Mouse (Mus musculus) olfactory bulb, adult 2 months (tissue): ENCODE data around the gene Dkc1. TPM values are rescaled to one million over a fixed set of nuclear protein-coding genes. Genes with fewer than 3 reads are reported as not detected.

Experiments
- H3K27ac ChIP-seq: fragments of 200-500 bp; 2 replicates; pipeline ENCODE4 v1.5.1; 2012; ENCODE audit warnings: low read depth, low read length; ENCODE audit not compliant: insufficient read depth
- H3K4me1 ChIP-seq: fragments of 200-500 bp; 2 replicates; pipeline ENCODE4 v1.6.1; 2012; ENCODE audit warnings: low read length; ENCODE audit not compliant: control insufficient read depth, insufficient read depth
- H3K4me3 ChIP-seq: fragments of 200-500 bp; 2 replicates; pipeline ENCODE4 v1.5.1; 2012; ENCODE audit warnings: mild to moderate bottlenecking, low read depth, low read length, moderate library complexity; ENCODE audit not compliant: insufficient read depth
- CTCF ChIP-seq: fragments of 200-500 bp; IDR thresholded peaks from 2 replicates; pipeline ENCODE4 v1.5.1; 2012; ENCODE audit warnings: low read depth, mild to moderate bottlenecking, low read length, moderate library complexity; ENCODE audit not compliant: insufficient read depth
- POLR2A ChIP-seq: fragments of 200-500 bp; IDR thresholded peaks from 2 replicates; pipeline ENCODE4 v1.6.1; 2012; ENCODE audit warnings: mild to moderate bottlenecking, low read depth, low read length, moderate library complexity; ENCODE audit not compliant: insufficient read depth
- WGBS: fragments of 180-500 bp; shearing (Covaris S2); methylation state at CpG from one replicate; pipeline ENCODE4 v1.1.7; 2018; 5-methylcytosine and 5-hydroxymethylcytosine counted together
- polyA plus RNA-seq: library from polyadenylated mRNA; stranded (reverse); fragments of >200 nt; gene quantifications from 2 replicates; pipeline ENCODE4 v1.2.4, GENCODE M21; 2012; ENCODE audit warnings: low replicate concordance; ENCODE audit not compliant: missing spikeins, insufficient read depth, insufficient read length

Dkc1 gene
- polyA plus RNA-seq: not detected in 2 replicates

DNA sequence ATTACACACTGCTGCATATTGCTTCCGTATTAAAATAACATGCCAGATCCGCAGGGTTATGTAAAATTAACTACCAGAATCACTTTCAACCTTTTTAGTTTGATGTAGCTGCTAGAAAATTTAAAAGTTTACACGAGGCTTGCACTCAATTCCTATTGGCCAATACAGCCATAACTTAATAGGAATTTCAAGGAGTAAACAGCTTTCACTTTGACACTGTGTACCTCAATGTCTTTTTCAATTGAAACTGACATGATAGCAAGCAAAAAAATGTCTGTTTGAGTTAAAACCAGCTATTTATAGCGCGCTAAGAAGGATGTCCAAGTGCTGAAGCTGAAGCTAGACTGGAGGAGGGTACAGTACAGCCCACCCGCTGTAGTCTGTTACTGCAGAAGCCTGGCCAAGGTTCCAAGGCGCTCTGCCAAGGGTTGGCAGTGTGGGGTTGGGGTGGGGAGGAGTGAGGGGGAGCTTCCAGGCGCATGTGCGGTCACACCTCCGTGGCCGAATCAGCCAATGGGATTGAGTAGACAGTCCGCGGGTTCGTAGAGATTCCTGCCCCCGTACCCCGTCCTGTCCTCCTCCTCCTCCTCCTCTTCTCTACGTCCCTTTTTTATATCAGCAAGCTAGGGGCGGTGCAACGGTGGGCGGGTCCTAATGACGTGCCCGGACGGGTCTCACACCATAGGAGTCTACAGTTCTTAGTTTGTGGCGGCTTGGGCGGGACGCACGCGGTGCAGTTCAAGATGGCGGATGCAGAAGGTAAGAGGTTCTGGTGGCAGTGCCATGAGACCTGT is at the start of gene Dkc1:
Dkc1 (plus strand) TSS at position 486 of the 794 bp plus-strand sequence.
- Histone ChIP-seq H3K4me1 (no peaks in the 10 kb centered on the region), H3K27ac (peak within 1 kb of the TSS; percentile 54; the same call in 1 of the 2 replicates), H3K4me3 (peak within 1 kb of the TSS; percentile 72)
- no peak for TF ChIP-seq CTCF
- TF ChIP-seq POLR2A: 0 out of 2 replicates have a peak, but pooled peaks have one; percentile 23
- 21% methylated on average over 29 of the region's 29 CpGs for WGBS

DNA sequence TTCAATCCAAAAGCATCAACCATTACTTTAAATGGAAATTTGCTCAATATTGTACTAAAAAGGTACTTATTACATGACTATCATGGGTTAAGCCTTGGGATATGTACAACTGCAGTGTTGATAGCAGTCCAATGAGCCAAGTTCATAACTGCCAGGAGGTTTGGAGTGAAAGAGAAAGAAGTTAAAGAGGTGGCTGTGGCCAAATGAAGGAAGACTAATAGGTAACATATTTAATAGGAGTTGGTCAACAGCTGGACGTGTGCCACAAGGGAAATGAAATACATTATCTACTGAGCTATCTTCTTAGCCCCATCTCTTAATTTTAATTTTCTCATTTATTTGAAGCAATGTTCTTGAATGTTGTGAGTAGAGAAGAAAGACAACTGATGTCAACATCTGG is 49.7 kb upstream of the Dkc1 start:
- WGBS: 81% methylated on average over 1 of the region's 1 CpGs

DNA sequence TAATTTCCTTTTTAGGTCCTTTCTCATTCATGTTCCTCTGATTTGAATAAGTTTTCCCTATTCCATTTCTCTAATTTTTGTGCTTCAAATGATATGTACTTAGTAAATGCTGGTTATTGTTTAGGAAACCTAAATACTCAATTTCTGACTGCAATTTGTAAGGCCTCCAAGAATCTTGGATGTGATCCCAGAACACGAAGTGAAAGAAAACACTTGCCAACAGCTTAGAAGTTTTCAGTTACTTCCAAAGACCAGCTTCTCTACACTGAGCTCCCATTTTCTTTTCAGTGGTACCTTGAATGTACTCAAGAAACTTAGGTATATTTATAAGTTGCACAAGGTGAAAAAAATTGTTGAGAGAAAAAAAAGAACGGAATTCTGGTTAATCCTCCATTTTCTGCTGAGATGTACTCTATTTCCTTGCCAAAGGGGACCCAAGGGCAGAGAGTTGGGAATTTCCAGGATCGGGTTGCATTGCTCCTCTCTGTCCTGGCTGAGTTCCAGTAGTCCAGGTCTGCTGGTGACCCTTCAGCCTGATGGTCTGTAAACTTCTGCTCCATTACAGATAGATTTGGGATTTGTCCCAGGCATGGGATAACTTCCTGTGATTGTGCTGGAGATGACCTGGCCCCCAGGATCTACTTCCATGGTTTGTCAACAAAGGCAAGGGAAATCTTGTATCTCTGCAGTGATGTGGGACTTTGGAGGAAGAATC is 48.6 kb upstream of the Dkc1 start:
- TF ChIP-seq POLR2A (no peak), CTCF (no peak)
- WGBS: 31% methylated on average over 3 of the region's 3 CpGs
- Histone ChIP-seq H3K4me3 (no peak overlapping the region), H3K4me1 (no peaks in the 10 kb centered on the region), H3K27ac (no peak overlapping the region)

More for the DNA sequence above, 49.7 kb upstream of the Dkc1 start:
- Histone ChIP-seq H3K27ac (no peak overlapping the region), H3K4me3 (no peak overlapping the region), H3K4me1 (no peaks in the 10 kb centered on the region)
- no peak for TF ChIP-seq POLR2A

DNA sequence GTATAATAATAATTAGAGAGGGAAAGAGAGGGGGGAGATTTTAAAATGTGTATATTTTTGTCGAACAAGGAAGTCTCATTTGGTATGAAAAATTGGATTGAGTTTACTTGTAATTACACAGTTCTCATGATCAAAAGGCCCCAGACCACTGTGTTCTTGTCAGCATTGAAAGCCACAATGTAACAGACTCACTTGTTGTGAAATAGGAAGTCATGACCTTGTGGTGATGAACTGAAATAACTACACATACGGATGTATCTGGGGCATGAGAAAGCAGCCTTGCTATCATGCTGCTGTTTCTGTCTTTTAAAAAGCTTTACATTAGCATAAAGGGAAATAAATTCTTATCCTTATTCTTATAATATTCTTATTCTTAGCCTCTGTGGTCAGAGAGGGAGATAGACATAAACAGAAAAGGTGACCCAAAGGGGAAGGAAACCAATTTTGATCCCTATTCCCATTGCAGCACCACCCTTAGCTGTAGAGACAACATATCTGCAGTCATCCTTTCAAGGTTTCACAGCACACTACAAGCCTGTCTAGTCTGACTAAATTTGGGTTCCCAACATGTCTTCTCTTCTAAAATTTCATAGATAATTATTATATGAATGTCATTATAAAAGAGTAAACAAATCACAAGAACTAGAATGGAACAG is 39.4 kb upstream of the Dkc1 start:
- TF ChIP-seq POLR2A (no peak), CTCF (no peak)
- Histone ChIP-seq H3K4me1 (no peaks in the 10 kb centered on the region), H3K4me3 (no peak overlapping the region), H3K27ac (no peak overlapping the region)
- WGBS: 85% methylated on average over 2 of the region's 2 CpGs

DNA sequence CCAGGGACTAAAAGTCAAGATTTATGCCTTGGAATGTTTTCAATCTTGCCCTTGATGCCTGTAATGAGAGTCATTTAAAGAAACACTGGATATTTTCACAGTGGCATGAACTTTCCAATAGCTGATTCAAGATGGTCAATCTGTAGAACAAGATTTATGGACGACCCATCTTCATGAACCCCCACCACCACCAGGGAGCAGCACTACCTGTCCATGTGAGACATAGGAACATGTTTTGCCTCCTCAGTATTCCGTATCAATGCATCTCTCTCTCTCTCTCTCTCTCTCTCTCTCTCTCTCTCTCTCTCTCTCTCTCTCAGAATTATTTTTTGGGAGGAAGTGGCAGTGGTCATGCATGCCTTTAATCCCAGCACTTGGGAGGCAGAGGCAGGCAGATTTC is 13.3 kb upstream of the Dkc1 start:
- TF ChIP-seq CTCF (no peak), POLR2A (no peak)
- WGBS: 78% methylated on average over 2 of the region's 2 CpGs
- H3K4me1 ChIP-seq: peaks cover 3% of the 10 kb centered on the region; the same call in 1 of the 2 replicates

DNA sequence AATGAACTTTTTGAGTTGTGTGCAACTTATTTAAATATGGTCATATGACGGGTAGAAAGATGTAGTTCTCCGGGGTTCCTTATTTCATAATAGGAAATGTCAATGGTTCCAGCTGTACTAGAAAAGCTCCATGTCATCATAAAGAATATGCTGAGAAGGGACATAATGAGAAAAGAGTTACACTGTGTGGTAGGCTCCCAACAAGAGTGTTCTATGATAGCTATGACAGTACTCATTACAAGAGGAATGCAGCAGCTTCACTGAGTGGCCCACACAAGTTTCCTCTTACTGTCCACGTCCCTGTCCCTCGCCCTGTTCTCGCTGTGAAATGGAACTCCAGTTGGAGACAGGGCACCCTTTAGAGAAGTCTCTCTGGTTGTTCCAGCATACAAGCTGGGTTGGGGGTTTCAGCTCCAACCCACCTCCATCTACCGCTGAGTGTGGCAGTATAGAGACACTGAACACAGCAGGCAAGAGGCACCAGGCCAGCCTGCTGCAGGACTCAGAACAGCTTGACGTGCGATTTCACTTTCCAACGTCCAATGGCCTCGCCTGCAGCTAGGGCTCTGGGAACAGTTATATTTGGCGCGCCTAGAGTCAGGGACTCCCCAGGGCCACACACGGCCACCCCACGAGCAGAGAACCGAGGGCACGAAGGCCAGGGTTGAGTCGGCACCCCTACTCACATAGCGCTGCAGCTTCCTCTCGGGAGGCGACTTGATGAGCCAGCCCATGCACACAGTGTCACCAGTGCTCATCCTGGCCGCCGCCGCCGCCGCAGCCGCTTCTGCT is 11.5 kb upstream of the Dkc1 start:
- H3K4me1 ChIP-seq: peaks cover 3% of the 10 kb centered on the region; the same call in 1 of the 2 replicates
- TF ChIP-seq POLR2A (no peak), CTCF (no peak)
- peak overlapping the region; percentile 70 for H3K4me3 ChIP-seq
- WGBS: 25% methylated on average over 26 of the region's 26 CpGs
- H3K27ac ChIP-seq: peak overlapping the region; percentile 33; the same call in 1 of the 2 replicates

More for the DNA sequence above, 13.3 kb upstream of the Dkc1 start:
- Histone ChIP-seq H3K27ac (no peak overlapping the region), H3K4me3 (no peak overlapping the region)

DNA sequence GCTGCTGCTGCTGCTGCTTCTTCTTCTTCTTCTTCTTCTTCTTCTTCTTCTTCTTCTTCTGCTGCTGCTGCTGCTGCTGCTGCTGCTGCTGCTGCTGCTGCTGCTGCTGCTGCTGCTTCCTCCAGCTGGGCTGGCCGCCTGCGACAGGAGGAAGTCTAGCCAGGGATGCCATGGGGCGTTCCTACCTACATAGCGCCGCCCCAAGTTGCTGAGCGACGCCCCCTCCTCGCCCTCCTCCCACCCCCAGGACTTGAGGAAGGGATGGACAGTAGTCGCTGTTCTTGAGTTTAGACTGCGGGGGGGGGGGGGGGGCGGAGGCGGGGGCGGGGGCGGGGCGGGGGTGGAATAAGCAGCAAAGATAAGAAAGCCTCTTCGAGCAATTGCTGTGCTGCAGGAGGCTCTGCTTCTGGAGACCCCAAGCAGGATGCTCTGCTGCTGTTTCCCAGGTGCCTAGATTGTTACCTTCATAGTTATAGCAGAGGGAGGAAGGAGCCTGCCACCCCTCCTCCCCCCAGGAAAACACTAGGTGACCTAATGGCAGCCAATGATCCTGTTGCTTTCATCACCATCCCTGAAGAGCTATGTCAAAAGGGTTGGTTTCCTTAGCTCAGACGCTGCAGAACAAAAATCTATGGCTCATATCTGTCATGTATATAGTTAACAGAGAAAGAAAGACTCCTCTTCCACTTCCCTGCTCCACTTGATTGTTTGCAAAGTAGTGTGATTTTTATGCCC is 10.7 kb upstream of the Dkc1 start, which contains the start of gene Gab3:
Gab3 (minus strand) TSS at position 685 of the 735 bp plus-strand sequence.
- 11% methylated on average over 13 of the region's 17 CpGs for whole genome bisulfite sequencing
- Histone ChIP-seq H3K4me3 (peak within 1 kb of the TSS; percentile 70), H3K4me1 (peaks cover 3% of the 10 kb centered on the region; the same call in 1 of the 2 replicates), H3K27ac (peak within 1 kb of the TSS; percentile 33; the same call in 1 of the 2 replicates)
- no peak for TF ChIP-seq POLR2A
- TF ChIP-seq CTCF: no peak

DNA sequence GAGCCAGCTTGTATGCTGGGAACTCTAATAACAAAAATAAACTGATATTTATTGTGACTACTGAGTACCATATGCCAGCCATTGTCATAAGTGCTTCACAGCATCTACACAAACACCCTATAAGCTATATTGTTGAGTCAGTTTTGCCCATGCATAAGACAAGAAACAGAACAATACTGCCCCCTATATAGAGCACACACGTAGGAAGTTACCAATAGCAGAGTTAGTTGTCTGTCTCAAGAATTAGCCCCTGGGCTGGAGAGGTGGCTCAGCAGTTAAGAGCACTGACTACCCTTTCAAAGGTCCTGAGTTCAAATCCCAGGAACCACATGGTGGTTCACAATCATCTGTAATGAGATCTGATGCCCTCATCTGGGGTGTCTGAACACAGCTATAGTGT is 10.0 kb upstream of the Dkc1 start:
- TF ChIP-seq POLR2A: no peak
- no peak for TF ChIP-seq CTCF
- Histone ChIP-seq H3K4me3 (no peak overlapping the region), H3K27ac (no peak overlapping the region), H3K4me1 (peaks cover 3% of the 10 kb centered on the region; the same call in 1 of the 2 replicates)
- 11% methylated on average over 1 of the region's 1 CpGs for WGBS
